Mouse (Mus musculus): ENCODE measurements around the gene Dag1.
A peak's percentile ranks its signal among the peaks of the same experiment; 100 is the strongest.
"Not testable (repeated sequence)": the region's sequence is repeated elsewhere in the genome, so short reads cannot be mapped to it uniquely, and the experiment has no call there.

The Dag1 gene

DNA sequence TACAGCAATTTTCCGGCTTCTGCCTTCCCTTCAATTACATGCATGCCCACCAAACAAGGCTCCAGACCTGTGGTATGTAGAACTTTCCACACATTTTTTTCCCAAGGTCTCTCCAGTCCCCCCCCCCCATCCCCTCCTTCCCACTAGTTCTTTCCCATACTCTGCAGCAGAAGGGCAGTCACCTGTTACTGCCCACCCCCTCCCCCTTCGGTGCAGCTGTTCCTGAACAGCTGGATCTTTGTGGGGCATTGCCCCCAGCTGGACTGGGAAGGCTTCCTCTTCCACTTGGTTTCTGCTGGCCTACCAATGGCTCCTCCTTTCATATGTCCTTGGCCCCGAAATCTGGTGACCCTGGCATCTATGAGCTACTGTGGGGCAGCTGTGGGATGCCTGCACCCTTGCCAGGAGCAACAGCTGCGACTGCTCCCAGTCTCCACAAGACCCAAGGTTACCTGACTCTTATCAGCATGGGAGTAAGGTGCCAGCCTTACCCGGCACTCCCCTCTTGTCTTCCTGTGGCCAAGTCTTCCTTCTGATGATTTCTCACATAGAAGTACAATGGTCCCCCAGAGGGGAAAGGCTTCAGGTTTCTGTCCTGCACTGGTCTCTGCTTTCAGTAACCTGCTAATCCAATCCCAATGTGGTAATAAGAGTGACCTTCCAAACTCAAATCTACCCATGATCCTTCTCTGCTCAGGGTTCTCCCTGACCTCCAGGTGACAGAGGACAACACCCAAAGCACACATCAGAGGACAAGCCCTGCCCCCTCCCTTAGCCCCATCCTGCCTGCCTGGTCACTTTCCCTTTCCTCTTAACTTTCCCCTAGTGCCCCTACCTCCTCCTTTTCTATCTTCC is 10.9 kb upstream of the Dag1 start:
- DNase-seq (ENCODE audit: low spot score): no peak

DNA sequence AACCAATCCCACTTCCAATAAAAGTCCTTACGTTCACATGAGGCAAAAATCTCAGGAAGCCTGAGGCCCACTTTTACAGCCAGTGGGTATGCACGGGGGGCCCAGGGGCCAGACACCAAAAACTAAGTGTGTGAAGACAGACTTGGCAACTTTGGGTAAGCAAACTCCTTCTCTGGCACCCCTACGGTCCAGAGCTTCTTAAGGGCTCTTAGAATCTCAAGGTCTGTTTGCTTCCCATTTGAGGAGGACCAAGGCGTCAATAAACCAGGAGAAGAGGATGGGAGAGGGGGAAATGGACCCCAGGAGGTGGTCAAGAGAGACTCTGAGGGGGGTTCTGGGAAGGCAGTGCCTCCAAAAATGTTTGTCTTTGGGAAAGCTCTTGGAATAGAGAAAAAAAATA is 9.7 kb upstream of the Dag1 start:
- no peak for DNase-seq (ENCODE audit: low spot score)

- no peak for DNase-seq (ENCODE audit: low spot score)
These were observed 8.9 kb upstream of the Dag1 start for GRCm38 (mm10) chr9:108272691-108273090.

DNA sequence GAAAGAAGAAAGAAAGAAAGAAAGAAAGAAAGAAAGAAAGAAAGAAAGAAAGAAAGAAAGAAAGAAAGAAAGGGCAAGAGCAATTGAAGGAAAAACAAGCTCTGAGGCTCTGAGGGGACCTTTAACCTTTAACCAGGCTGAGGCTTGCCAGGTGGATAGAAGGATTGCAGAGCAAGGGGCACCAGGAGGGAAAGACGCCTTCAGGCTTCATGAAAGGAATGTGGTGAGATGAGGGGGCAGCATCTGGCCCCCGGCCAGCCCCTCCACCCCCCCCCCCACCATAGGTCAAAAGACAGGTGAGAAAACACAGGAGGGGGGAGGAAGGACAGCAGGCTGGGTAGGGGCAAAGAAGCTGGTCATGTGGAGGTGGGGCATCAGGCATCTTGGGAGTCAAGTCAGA is 8.2 kb upstream of the Dag1 start:
- no peak for DNase-seq (ENCODE audit: low spot score)

- DNase-seq (ENCODE audit: low spot score): not testable (repeated sequence)
These were observed 4.9 kb upstream of the Dag1 start for GRCm38 (mm10) chr9:108268701-108269100.

DNA sequence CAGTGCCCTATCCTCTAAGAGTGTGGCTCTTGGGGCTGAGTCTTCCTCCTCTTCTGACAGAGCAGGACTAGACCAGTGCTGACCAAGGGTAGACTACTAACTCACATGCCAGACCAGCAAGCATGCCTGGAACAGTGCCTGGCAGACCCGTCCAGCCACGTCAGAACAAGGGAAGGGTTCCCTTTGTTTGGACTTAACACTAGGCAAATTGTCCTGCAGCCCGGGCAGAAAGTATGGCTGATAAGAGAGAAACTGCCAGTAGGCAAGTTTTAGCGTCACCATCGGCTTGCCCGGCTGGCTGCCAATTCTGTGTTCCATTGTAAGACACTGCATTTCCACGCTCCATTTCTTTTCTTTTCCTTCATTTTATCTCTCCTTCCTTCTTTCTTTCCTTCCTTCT is 3.9 kb upstream of the Dag1 start:
- peak; percentile 74 for DNase-seq (ENCODE audit: low spot score)

GRCm38 (mm10) chr9:108266261-108266935 is 2.6 kb upstream of the Dag1 start:
- no peak for DNase-seq (ENCODE audit: low spot score)

- DNase-seq (ENCODE audit: low spot score): peak; percentile 60
These were observed 598 bp upstream of the Dag1 start for GRCm38 (mm10) chr9:108264191-108264921.

DNA sequence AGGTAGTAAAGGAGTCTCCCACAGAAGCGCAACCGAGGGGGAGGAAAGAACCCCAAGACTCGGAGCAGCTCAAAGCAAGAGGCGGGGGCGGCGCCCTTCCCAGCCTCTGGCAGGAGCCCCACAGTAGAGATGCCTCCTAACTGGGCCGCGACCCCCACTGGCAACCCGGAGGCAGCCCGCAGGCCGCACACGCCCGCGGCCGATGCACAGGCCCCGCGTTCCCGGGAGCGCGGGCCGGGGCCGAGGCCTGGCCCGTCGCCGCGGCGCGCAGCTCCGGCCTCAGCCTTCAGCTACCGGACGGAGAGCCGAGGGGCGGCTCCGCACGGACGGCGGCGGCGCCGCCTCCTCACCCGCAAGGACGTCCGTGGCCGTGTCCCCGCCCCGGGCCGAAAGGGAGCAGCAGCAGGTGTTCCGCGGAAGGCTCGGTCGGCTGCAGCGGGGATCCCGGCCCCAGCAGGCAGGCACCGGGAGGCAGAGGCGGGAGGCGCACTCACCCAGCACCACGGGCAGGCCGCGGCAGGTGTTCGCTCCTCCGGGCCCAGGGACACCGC is 552 bp downstream of the Dag1 start:
- DNase-seq (ENCODE audit: low spot score): peak; percentile 72

GRCm38 (mm10) chr9:108262494-108263049 is 1.2 kb downstream of the Dag1 start:
- peak; percentile 22 for DNase-seq (ENCODE audit: low spot score)

DNA sequence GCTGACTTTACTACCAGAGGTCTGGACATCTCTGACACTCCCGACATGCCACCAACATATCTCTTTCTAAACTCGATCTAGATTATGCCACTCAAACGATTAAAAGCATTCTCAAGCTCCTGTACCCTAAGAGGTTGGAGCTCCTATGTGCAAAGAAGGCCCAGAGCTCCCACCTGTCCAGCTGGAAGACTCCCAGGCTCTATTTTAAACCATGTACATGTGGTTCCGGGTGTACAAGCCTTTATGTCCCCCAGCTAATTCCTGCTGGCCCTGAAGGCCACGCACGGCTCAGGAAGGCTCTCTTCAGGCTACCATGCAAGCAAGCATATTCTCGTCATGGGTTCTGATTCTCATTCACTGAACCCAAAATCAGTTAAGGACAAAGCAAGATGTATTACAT is 1.9 kb downstream of the Dag1 start:
- no peak for DNase-seq (ENCODE audit: low spot score)

GRCm38 (mm10) chr9:108260526-108260925 is 3.2 kb downstream of the Dag1 start:
- no peak for DNase-seq (ENCODE audit: low spot score)

DNA sequence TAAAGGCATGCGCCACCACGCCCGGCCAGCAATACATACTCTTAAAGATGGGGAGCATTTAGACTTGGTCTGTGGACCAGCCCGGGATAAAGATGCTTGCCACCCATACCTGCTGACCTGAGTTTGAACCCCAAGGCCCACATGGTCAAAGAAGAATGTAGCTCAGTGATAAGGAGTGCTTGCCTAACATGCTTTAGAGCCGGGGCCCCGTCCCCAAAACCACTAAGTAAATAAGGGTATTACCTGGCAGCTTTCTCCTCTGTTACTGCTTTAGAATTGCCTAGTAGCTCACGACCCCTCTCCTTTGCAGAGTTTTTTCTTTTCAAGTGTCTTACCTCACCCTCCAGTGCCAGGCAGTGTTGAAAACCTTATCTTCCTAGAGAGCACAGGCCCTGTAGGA is 11.0 kb downstream of the Dag1 start:
- no peak for DNase-seq (ENCODE audit: low spot score)

DNA sequence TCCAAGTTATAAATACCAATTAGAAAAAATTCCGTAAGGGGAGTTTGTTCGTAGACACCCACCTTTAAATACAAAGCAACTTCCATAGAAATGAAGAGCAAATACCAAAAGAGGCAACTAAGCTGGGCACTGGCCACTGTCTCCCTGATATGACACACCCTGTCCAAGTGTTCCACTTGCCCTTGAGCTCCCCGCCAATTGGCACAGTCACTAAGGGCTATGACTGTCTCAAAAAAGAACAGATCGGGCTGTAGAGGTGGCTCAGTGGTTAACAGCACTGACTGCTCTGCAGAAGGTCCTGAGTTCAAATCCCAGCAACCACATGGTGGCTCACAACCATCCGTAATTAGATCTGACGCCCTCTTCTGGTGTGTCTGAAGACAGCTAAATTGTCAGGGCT is 11.9 kb downstream of the Dag1 start:
- DNase-seq (ENCODE audit: low spot score): no peak

- no peak for DNase-seq (ENCODE audit: low spot score)
These were observed 14.8 kb downstream of the Dag1 start for GRCm38 (mm10) chr9:108248957-108249356.

DNA sequence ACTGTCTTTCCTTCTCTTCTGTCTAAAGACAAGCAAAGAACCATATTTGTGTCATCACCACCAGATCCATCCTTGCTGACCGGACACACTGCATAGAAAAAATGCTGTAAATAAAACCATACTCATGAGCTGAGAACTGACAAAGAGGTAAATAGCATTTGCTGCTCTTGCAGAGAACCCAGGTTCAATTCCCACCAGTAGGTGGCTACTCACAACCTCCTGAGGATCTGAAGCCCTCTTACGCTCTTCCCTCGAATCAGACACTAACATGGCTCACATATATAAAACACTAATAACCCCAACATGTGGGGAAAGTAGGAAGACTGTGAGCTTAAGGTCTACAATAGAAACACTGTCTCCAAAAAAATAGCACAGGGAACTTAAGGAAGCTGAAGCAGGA is 18.8 kb downstream of the Dag1 start:
- no peak for DNase-seq (ENCODE audit: low spot score)

GRCm38 (mm10) chr9:108244540-108244939 is 19.2 kb downstream of the Dag1 start:
- no peak for DNase-seq (ENCODE audit: low spot score)

GRCm38 (mm10) chr9:108239951-108240350 is 23.8 kb downstream of the Dag1 start:
- DNase-seq (ENCODE audit: low spot score): no peak

DNA sequence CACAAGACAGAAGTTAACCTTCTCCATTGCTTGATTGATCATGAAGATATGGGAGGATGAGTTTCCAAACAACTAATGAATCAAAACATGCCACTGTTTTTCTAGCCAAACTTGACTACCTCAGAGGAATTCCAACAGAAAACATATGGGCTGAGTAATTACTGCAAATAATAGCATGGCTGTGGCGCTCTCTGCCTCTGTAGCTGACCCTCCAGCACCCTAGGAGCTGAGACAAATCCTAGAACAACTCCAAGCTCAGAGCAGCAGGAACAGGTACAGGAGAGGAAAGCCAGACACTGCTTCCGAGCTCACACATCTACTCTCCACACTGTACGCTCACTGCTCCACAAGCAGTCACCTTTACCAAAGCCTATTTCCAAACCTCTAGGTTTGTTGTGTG is 24.9 kb downstream of the Dag1 start:
- DNase-seq (ENCODE audit: low spot score): no peak

DNA sequence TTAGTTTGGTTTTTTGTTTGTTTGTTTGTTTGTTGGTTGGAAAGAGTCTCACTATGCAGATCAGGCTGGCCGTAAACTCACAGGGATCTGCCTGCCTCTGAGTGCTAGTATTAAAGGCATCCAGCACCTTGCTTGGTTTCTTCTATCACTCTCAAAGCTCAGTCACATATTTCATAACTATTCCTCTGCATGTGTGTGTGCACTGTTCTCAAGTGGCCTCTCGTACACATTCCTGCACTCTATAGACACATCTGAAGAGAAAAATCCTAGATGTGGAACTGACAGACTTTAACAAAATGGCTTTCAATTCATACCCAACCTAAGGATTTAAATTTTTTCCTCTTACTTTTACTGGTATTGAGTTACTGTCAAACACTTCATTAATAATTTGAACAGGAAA is 25.4 kb downstream of the Dag1 start:
- no peak for DNase-seq (ENCODE audit: low spot score)

GRCm38 (mm10) chr9:108234682-108235081 is 29.1 kb downstream of the Dag1 start:
- DNase-seq (ENCODE audit: low spot score): no peak

- no peak for DNase-seq (ENCODE audit: low spot score)
These were observed 30.9 kb downstream of the Dag1 start for GRCm38 (mm10) chr9:108232908-108233307.

Data from urinary bladder, postnatal 14 days (tissue).